Mouse (Mus musculus) gastrocnemius, adult 8-10 months (tissue): Measurements from ENCODE around the gene Hist1h3c. TPM values are rescaled to one million over a fixed set of nuclear protein-coding genes. Genes with fewer than 3 reads are reported as not detected.
"Not testable (repeated sequence)": the region's sequence is repeated elsewhere in the genome, so short reads cannot be mapped to it uniquely, and the experiment has no call there.

Experiments
- DNase-seq, 2 experiments: peaks; one replicate each; pipeline ENCODE4 v3.0.0; 2022; ENCODE audit warnings: low spot score in 2 of 2
- microRNA-seq: library from miRNA; unstranded; fragments of <30 nt; microRNA quantifications from one replicate; pipeline ENCODE4 v1.2.0, GENCODE M21; 2022
- total RNA-seq, 4 experiments: library from RNA; stranded (reverse); gene quantifications; 2 replicates each; pipeline ENCODE4 v1.2.4; 2022

Gene Hist1h3c
- total RNA-seq, 4 experiments from 2014 or later, result not detected

DNA sequence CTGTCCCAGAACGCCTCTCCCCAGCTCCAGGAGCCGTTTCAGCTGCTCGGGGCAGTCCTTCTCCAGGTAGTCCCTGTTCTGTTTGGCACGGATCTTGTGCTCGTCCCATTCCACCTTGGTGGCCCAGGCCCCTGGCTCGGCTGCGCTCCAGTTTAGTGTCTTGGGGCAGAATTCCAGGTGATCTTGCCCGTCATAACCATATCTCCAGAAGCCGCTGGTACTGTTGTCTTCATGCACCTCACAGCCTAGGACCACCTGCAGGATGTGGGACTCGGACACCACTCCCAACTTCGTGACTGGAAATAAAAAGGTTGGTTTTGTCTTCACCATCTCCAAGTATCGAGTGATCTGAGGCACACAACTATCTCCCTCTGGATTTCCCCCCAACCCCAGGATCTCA lies 38.6 kb downstream of the Hist1h3c start:
- DNase-seq, result no peak

DNA sequence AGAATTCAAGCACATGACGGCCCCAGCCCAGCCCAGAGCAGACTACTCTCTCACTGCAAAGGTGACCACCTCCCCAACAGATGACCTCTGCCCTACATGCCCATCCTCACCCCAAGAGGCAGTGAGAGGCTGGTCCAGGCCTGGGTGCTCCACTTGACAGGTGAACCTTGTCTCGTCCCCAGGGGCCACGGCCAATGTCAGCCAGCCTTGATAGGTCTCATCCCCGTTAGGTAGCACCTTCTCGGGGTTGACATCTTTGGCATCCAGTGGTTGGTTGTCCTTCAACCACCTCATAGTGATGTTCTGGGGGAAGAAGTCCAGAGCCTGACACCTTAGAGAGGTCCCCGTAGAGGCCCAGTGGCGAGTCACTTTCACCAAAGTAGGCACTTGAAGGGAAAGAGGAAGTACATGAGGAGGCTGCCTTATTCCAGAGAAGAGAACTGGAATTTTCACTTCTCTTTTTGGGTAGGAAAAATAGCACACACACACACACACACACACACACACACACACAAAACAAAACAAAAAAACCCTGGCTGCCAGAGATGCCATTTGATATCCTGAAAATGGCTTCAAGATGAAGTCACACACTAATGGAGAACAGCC lies 39.5 kb downstream of the Hist1h3c start:
- DNase-seq, result no peak

DNA sequence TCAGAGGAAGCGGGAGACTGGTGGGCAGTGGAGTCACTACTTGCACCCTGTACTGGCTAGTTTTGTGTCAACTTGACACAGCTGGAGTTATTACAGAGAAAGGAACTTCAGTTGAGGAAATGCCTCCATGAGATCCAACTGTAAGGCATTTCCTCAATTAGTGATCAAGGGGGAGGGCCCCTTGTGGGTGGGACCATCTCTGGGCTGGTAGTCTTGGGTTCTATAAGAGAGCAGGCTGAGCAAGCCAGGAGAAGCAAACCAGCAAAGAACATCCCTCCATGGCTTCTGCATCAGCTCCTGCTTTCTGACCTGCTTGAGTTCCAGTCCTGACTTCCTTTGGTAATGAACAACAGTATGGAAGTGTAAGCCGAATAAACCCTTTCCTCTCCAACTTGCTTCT lies 42.6 kb downstream of the Hist1h3c start:
- DNase-seq, result not testable (repeated sequence)

DNA sequence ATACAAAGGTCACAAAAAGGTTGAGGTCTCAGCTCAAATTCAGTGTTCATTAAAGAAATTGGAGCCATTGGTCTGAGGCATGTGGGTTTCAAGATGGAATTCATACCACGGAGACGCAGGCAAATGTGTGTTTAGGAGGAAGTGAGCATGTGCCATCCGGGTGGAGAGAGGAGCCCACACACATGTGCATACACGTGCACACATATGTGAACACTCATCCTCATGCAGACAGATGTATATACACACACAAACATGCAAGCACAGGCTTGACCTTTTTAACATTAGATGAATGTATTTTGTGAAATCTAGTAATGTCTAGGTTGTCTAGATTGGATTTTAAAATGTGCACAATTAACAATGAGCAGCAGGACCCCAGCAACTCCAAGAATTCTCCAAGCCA lies 43.2 kb downstream of the Hist1h3c start:
- DNase-seq, result no peak

DNA sequence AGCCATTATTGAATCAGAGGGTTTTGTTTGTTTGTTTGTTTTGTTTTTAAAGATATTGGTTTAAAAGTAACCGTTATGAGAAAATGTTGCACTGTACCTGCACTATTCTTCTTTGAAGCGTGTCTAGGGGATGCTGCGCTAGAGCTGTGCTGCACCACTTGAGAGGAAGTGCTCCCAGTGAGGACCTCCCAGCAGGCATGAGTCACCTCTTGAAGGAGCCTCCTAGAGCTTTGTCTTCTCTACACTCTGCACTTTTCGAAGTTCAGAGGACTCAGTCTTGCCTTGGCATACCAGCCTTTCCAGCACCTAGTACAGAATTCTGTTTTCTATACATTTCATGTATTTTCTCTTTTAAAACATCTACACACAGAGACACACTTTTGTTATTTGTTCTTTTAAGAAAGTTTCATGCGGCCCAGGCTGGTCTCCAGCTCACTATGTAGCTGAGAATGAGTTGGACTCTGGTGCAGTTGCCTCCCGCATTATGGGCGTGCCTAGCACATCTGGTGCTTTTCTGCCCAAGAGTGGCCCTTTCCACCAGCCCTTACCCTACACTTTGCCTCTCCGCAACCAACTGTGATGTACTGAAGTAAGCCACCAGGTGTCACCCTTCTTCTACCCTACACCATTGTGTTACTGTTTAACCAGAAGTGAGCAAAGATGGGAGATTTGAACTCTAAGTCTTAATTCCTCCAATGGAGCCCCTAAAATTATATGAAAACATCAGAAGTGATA lies 44.4 kb downstream of the Hist1h3c start:
- peak; percentile 41 to 52 for DNase-seq

DNA sequence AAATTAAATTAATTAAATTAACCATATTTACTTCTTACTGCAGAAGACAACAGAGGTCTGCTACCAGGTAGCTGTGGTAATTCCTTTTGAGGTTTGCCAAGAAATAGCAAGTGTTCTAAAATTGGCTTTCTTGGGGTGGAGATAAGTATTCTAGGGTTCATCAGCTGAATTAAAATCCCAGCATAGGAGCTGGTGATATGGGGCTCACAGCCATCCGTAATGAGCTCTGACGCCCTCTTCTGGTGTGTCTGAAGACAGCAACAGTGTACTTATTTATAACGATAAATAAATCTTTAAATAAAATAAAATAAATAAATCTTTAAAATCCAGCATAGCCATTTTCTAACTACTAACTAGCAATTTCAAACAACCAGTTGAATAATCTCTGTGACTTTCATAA lies 45.6 kb downstream of the Hist1h3c start:
- DNase-seq, result no peak

DNA sequence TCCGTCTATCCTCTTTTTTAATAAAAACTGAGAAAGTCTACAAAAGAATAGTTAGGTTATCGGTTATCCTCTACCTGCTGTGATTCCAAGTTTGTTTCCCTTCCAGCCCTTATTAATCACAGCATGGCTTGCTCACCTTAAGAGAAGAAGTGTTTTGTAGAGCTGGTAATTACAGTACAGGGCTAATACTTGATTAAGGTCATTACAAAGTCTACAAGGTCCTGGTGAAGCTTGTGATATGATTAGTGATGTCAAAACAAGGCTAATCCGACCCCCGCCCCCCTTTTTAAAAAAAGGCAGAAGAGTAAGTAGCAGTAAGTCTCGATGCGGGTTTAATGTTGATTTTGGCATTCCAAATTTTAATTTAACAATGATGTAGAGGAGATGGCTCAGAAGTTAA lies 46.4 kb downstream of the Hist1h3c start:
- DNase-seq, result no peak

DNA sequence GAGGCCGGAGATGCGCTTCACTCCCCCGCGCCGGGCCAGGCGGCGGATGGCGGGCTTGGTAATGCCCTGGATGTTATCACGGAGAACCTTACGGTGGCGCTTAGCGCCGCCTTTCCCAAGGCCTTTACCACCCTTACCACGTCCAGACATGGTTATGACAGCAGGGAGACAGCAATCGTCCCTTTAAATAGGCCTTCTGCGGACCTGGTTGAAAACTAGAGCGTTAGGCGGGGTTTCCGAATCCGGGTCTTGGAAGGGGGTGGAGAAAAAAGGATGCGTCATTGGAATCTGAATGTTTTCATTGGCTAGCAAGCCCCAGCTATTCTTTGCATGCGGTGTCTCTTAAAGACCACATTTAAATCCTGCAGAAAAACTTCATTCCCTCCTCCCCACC lies 47.1 kb downstream of the Hist1h3c start, which contains the start of gene Hist1h4c:
TSS of gene Hist1h4c (minus strand) at position 155 of the 394 bp plus-strand sequence.
- peak; percentile 94 to 97 for DNase-seq

DNA sequence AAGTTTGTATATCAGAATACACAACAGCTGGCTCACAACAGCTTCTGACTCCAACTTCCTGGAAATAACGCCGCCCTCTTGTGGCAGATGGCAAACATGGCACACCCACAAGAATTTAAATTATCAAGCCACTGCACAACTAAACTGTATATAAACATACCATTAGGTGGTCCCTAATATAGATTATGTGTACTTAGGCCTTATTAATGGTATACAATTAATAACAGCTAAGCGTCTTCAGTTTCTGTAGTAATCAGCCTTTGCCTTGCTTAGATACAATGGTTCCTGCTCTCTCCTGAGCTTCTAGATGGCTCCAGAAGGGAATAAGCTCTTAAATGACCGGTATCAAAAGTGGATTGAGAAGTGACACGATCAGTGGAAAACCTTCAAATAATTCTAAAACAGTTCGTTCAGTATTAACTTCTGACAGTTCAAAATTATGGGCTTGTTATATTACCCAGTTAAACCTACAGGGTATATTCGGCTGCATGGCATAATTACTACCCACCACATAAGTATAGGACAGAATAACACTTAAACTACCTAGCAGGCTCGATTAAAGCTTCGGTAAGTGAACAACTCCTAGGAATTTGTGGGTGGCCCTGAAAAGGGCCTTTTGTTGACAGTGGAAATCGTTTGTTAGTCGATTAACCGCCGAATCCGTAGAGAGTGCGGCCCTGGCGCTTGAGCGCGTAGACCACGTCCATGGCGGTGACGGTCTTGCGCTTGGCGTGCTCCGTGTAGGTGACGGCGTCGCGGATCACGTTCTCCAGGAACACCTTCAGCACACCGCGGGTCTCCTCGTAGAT lies 47.7 kb downstream of the Hist1h3c start:
- no peak for DNase-seq

DNA sequence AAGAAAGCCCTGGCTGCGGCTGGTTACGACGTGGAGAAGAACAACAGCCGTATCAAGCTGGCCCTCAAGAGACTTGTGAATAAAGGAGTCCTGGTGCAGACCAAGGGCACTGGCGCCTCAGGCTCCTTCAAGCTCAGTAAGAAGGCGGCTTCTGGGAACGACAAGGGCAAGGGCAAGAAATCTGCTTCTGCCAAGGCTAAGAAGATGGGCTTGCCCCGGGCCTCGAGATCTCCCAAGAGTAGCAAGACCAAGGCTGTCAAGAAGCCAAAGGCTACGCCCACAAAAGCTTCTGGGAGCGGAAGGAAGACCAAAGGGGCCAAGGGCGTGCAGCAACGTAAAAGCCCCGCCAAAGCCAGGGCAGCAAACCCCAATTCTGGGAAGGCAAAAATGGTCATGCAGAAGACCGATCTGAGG lies 49.3 kb downstream of the Hist1h3c start:
- DNase-seq, result no peak

DNA sequence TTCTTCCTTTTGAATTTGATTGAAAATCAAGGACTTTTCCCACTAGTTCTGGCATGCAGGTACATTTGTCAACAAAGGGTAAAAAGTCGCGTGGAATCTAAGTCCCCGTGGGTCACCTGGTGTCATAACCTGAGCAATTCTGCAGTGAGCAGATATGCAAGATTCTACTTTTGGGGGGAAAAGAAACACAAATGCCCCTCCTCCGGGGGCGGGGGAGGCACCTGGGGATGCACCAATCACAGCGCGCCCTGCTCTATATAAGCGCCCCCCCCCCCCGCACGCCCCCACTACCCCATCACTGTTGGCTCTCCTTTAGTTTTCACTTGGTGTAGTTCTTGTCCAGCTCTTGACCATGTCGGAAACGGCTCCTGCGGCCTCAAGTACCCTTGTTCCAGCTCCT lies 49.9 kb downstream of the Hist1h3c start, which contains the start of gene Hist1h1t:
TSS of gene Hist1h1t (plus strand) at position 301 of the 400 bp plus-strand sequence.
- DNase-seq, result no peak

Small RNAs within 50 kb of the gene (microRNA-seq; reads per million reads assigned to microRNA genes)
- gene Gm44314 (not detected), gene Gm44484 (not detected)

Other genes starting within 250 kb of the Hist1h3c start
- gene Hist1h4h, start 214.6 kb downstream of the Hist1h3c start, total RNA-seq, result 100 to 1,000 TPM; 131 to 174 (median 160) TPM
- 1 to 10 TPM in 1 of 4 experiments, not detected in 3; 1.5 TPM for gene Hist1h2af, start 211.7 kb downstream of the Hist1h3c start, total RNA-seq
- gene Hist1h3g, start 210.2 kb downstream of the Hist1h3c start, total RNA-seq, result 1 to 10 TPM in 1 of 4 experiments, under 1 TPM in 1, not detected in 2; 0.75 to 2.2 TPM
- 1 to 10 TPM in 2 of 4 experiments, under 1 TPM in 2; 0.82 to 1.6 (median 1.2) TPM for gene Hist1h2bh, start 202.2 kb downstream of the Hist1h3c start, total RNA-seq
- 1 to 10 TPM; 3.1 to 5.0 (median 4.4) TPM for gene Hist1h3f, start 201.6 kb downstream of the Hist1h3c start, total RNA-seq
- 10 to 100 TPM; 14.0 to 20.7 (median 16.1) TPM for gene Hist1h4f, start 194.0 kb downstream of the Hist1h3c start, total RNA-seq
- 1 to 10 TPM in 3 of 4 experiments, under 1 TPM in 1; 0.87 to 1.3 (median 1.3) TPM for gene Hist1h1d, start 192.3 kb downstream of the Hist1h3c start, total RNA-seq
- 10 to 100 TPM; 14.8 to 21.5 (median 18.9) TPM for gene Hist1h3e, start 183.2 kb downstream of the Hist1h3c start, total RNA-seq
- gene Hist1h2ae, start 174.4 kb downstream of the Hist1h3c start, total RNA-seq, result 1 to 10 TPM in 2 of 4 experiments, under 1 TPM in 2; 0.54 to 1.1 (median 0.88) TPM
- gene Hist1h2bg, start 174.2 kb downstream of the Hist1h3c start, total RNA-seq, result 1 to 10 TPM; 5.2 to 8.5 (median 7.2) TPM
- 1 to 10 TPM; 2.0 to 6.7 (median 5.1) TPM for gene Hist1h2bf, start 171.4 kb downstream of the Hist1h3c start, total RNA-seq
- 1 to 10 TPM in 1 of 4 experiments, not detected in 3; 2.2 TPM for gene Hist1h2ad, start 171.2 kb downstream of the Hist1h3c start, total RNA-seq
- 1 to 10 TPM; 2.5 to 4.0 (median 3.2) TPM for gene Hist1h3d, start 169.8 kb downstream of the Hist1h3c start, total RNA-seq
- gene Hist1h4d, start 164.0 kb downstream of the Hist1h3c start, total RNA-seq, result 10 to 100 TPM; 37.8 to 57.9 (median 48.1) TPM
- gene Hist1h2be, start 124.5 kb downstream of the Hist1h3c start, total RNA-seq, result 10 to 100 TPM; 12.0 to 16.1 (median 12.9) TPM
- gene Hist1h1e, start 123.0 kb downstream of the Hist1h3c start, total RNA-seq, result 10 to 100 TPM; 32.8 to 56.3 (median 49.3) TPM
- 1 to 10 TPM in 1 of 4 experiments, under 1 TPM in 3; 0.65 to 1.1 (median 0.86) TPM for gene Hist1h2ac, start 61.7 kb downstream of the Hist1h3c start, total RNA-seq
- gene Hist1h2bc, start 61.4 kb downstream of the Hist1h3c start, total RNA-seq, result 10 to 100 TPM; 59.5 to 67.1 (median 62.0) TPM
- gene Hist1h1t, start 49.8 kb downstream of the Hist1h3c start, total RNA-seq, result not detected
- 10 to 100 TPM; 66.4 to 87.5 (median 79.3) TPM for gene Hist1h4c, start 47.1 kb downstream of the Hist1h3c start, total RNA-seq
- 10 to 100 TPM; 23.6 to 29.2 (median 27.1) TPM for gene Hfe, start 34.7 kb downstream of the Hist1h3c start, total RNA-seq
- 100 to 1,000 TPM; 196 to 246 (median 227) TPM for gene Hist1h1c, start 6.8 kb downstream of the Hist1h3c start, total RNA-seq
- 1 to 10 TPM; 1.1 to 1.6 (median 1.4) TPM for gene Hist1h2bb, start 1.1 kb upstream of the Hist1h3c start, total RNA-seq
- gene Hist1h2ab, start 5.5 kb upstream of the Hist1h3c start, total RNA-seq, result 1 to 10 TPM in 2 of 4 experiments, under 1 TPM in 1, not detected in 1; 0.97 to 4.9 (median 3.5) TPM
- gene Hist1h3b, start 6.7 kb upstream of the Hist1h3c start, total RNA-seq, result 1 to 10 TPM in 2 of 4 experiments, not detected in 2; 2.7 to 2.8 TPM
- gene Hist1h4b, start 11.4 kb upstream of the Hist1h3c start, total RNA-seq, result 1 to 10 TPM in 2 of 4 experiments, under 1 TPM in 1, not detected in 1; 0.82 to 2.9 (median 1.8) TPM
- 1 to 10 TPM in 3 of 4 experiments, under 1 TPM in 1; 0.82 to 3.3 (median 1.8) TPM for gene Hist1h4a, start 15.6 kb upstream of the Hist1h3c start, total RNA-seq
- gene Hist1h3a, start 16.8 kb upstream of the Hist1h3c start, total RNA-seq, result 1 to 10 TPM; 3.7 to 6.9 (median 4.3) TPM
- 1 to 10 TPM in 1 of 4 experiments, under 1 TPM in 3; 0.46 to 1.1 (median 0.78) TPM for gene Hist1h1a, start 18.1 kb upstream of the Hist1h3c start, total RNA-seq
- gene Trim38, start 24.3 kb upstream of the Hist1h3c start, total RNA-seq, result not detected
- gene Slc17a2, start 61.4 kb upstream of the Hist1h3c start, total RNA-seq, result not detected
- gene Slc17a3, start 93.8 kb upstream of the Hist1h3c start, total RNA-seq, result not detected
- not detected for gene Slc17a1, start 122.1 kb upstream of the Hist1h3c start, total RNA-seq
- not detected for gene Slc17a4, start 169.4 kb upstream of the Hist1h3c start, total RNA-seq
- gene Hist1h2ba, start 188.6 kb upstream of the Hist1h3c start, total RNA-seq, result not detected
- gene Hist1h2aa, start 188.9 kb upstream of the Hist1h3c start, total RNA-seq, result not detected
- gene Scgn, start 245.6 kb upstream of the Hist1h3c start, total RNA-seq, result not detected